Mouse (Mus musculus) lung, adult 2 months (tissue): ENCODE data around the gene Fmc1.

Source experiments
- CTCF ChIP-seq: fragments of 200-500 bp; IDR thresholded peaks from 2 replicates; pipeline ENCODE4 v1.5.1; 2011; ENCODE audit warnings: mild to moderate bottlenecking, low read length, control low read depth; ENCODE audit not compliant: insufficient read depth
- POLR2A ChIP-seq: fragments of 200-500 bp; IDR thresholded peaks from 2 replicates; pipeline ENCODE4 v1.6.1; 2011; ENCODE audit warnings: low read depth, mild to moderate bottlenecking, control low read depth, low read length, borderline replicate concordance; ENCODE audit errors: extremely low read depth

DNA sequence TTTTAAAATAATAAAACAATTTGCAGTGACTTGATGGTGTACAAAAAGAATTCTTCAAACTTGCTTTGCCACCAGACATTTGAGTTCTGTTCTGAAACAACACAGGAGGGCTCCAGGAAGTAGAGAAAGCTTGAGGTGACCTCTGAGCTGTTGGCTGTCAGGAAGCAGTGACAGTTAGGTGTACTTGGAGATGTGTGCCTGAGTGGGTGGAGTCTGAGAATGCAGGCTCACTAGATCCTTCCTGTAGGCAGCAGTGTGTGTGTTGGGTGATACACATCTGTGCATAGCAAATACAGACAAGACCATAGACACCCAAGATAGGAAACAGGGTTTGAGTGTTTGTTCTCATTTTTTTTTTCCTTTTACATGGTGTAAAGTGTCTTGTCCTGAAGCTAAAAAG lies 20.5 kb upstream of the Fmc1 start:
- TF ChIP-seq CTCF (no peak), POLR2A (no peak)
